Mouse (Mus musculus) left cerebral cortex, postnatal 14 days (tissue): Measurements from ENCODE around the gene Recql5. TPM values are rescaled to one million over a fixed set of nuclear protein-coding genes. Genes with fewer than 3 reads are reported as not detected.

Experiments
- total RNA-seq, 2 experiments: library from RNA; stranded (reverse); gene quantifications; 2 replicates each; pipeline ENCODE4 v1.2.3; 2021

Gene Recql5
- total RNA-seq, 2 experiments from 2014 or later: 19.8 to 22.4 TPM

Other genes starting within 250 kb of the Recql5 start
- gene Grb2, start 224.9 kb downstream of the Recql5 start, total RNA-seq: 100 to 1,000 TPM; 183 to 190 TPM
- 10 to 100 TPM; 48.1 to 51.4 TPM for gene Tmem94, start 168.0 kb downstream of the Recql5 start, total RNA-seq
- 10 to 100 TPM; 18.7 to 21.3 TPM for gene Caskin2, start 119.8 kb downstream of the Recql5 start, total RNA-seq
- 10 to 100 TPM; 12.7 to 15.3 TPM for gene Tsen54, start 118.8 kb downstream of the Recql5 start, total RNA-seq
- gene Llgl2, start 109.4 kb downstream of the Recql5 start, total RNA-seq: 1 to 10 TPM; 2.8 to 3.4 TPM
- gene Myo15b, start 75.1 kb downstream of the Recql5 start, total RNA-seq: under 1 TPM; 0.13 to 0.17 TPM
- under 1 TPM in 1 of 2 experiments, not detected in 1; 0.33 TPM for gene Smim5, start 33.5 kb downstream of the Recql5 start, total RNA-seq
- gene Smim6, start 21.5 kb downstream of the Recql5 start, total RNA-seq: not detected
- 10 to 100 TPM; 43.2 to 50.7 TPM for gene Sap30bp, start 195 bp downstream of the Recql5 start, total RNA-seq
- 1 to 10 TPM; 3.2 to 4.2 TPM for gene Itgb4, start 41.2 kb upstream of the Recql5 start, total RNA-seq
- 10 to 100 TPM; 18.8 to 19.4 TPM for gene Galk1, start 79.2 kb upstream of the Recql5 start, total RNA-seq
- 100 to 1,000 TPM; 254 to 295 TPM for gene H3f3b, start 94.5 kb upstream of the Recql5 start, total RNA-seq
- gene Unk, start 96.8 kb upstream of the Recql5 start, total RNA-seq: 10 to 100 TPM; 23.8 to 25.5 TPM
- under 1 TPM; 0.46 to 0.55 TPM for gene Unc13d, start 144.5 kb upstream of the Recql5 start, total RNA-seq
- gene Wbp2, start 153.5 kb upstream of the Recql5 start, total RNA-seq: 100 to 1,000 TPM; 278 to 292 TPM
- gene Trim47, start 193.7 kb upstream of the Recql5 start, total RNA-seq: 1 to 10 TPM; 8.7 to 9.0 TPM
- 1 to 10 TPM; 5.4 to 7.0 TPM for gene Trim65, start 197.7 kb upstream of the Recql5 start, total RNA-seq
- gene Mrpl38, start 205.4 kb upstream of the Recql5 start, total RNA-seq: 10 to 100 TPM; 51.1 to 56.1 TPM
- 10 to 100 TPM; 88.7 to 94.7 TPM for gene Fbf1, start 234.7 kb upstream of the Recql5 start, total RNA-seq